ENCODE assay signal across 9 mouse cellular contexts in the genomic region with DNA sequence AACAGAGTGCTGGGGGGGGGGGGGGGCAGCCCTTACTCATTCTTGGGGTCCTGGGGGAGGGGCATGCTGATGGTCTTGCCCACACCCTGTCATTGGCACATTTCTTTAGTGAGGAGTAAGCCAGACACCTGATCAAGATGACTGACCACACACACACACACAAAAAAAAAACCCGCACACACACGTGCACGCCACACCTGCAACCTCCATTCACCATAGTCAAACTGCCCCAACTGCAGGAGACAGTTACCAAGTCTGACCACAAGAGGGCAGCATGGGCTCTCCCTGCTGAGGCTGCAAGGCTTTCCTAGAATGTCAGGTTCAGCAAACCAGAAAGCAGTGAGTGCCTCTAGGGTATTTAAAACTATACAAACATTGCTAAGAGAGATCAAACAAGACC. TPM values are rescaled to one million over a fixed set of nuclear protein-coding genes. Genes with fewer than 3 reads are reported as not detected.
DNase-seq lines count a peak whose midpoint lies in the region; ATAC-seq and TF ChIP-seq lines count a peak whose summit lies in the region.
"Had no signal": no experiment of that assay in that cellular context is flagged by ENCODE, and none has a peak within 500 bp of the region (broad histone marks: within the 10 kb centered on the region; RNA-seq: fewer than 3 reads in every experiment).

No protein-coding gene starts in this region.

- DNase-seq in cerebellum, postnatal 36 days, result peak; percentile 83 to 88
- peak; percentile 43 to 58 for DNase-seq in gastrocnemius, postnatal 36 days
- peak; percentile 85 to 87 for DNase-seq in layer of hippocampus, postnatal 10 days (ENCODE audit: low spot score in 2 of 2)
- DNase-seq in lung, postnatal 36 days, result peak; percentile 85
- DNase-seq in right cerebral cortex, postnatal 36 days (ENCODE audit: low spot score in 2 of 2), result peak; percentile 59 to 61
- peak; percentile 76 for DNase-seq in yolk sac, embryonic 10.5 days (ENCODE audit: low spot score)

- no peaks in the 10 kb centered on the region for H3K27me3 ChIP-seq in E14TG2a.4 (ENCODE audit: insufficient read depth, low read length)
- H3K27me3 ChIP-seq: lung, embryonic 15.5 days had no signal

- H3K36me3 ChIP-seq in E14TG2a.4 (ENCODE audit: insufficient read depth, low read length), result peaks cover 92% of the 10 kb centered on the region

- intact Hi-C loops in gastrocnemius, postnatal 36 days (cut with DNase I), result no loop called here

- peaks cover 4% of the 10 kb centered on the region for H3K4me1 ChIP-seq in E14TG2a.4 (replicated peaks; ENCODE audit: low read depth, low read length)

- H3K4me3 ChIP-seq in E14TG2a.4 (replicated peaks; ENCODE audit: low read length), result no peak overlapping the region
- H3K4me3 ChIP-seq: lung, embryonic 15.5 days had no signal

- TF ChIP-seq CTCF in E14TG2a.4 (conservative IDR thresholded peaks at IDR 0.05; ENCODE audit: low read length), result peak; percentile 97

- peak; percentile 36 for ATAC-seq in activated CD4-positive, CD25-positive, alpha-beta regulatory T cell, adult 4 months

- H3K9me3 ChIP-seq in E14TG2a.4 (ENCODE audit: low read length), result no peaks in the 10 kb centered on the region
- H3K9me3 ChIP-seq: lung, embryonic 15.5 days had no signal

RNA-seq across cellular contexts. Expression of gene Slc19a1, which starts 50.4 kb away (rescaled TPM):
- polyA plus RNA-seq in activated CD4-positive, CD25-positive, alpha-beta regulatory T cell, adult 4 months (2017; shearing (Covaris generic)), result 10 to 100 TPM; 24.7 to 38.1 TPM
- total RNA-seq in gastrocnemius, postnatal 36 days (2021), result 1 to 10 TPM; 5.9 to 7.7 TPM
- total RNA-seq in layer of hippocampus, postnatal 10 days (2021), result 10 to 100 TPM; 26.5 to 26.7 TPM
